Mouse (Mus musculus): ENCODE data around the gene Ptprj.

DNA sequence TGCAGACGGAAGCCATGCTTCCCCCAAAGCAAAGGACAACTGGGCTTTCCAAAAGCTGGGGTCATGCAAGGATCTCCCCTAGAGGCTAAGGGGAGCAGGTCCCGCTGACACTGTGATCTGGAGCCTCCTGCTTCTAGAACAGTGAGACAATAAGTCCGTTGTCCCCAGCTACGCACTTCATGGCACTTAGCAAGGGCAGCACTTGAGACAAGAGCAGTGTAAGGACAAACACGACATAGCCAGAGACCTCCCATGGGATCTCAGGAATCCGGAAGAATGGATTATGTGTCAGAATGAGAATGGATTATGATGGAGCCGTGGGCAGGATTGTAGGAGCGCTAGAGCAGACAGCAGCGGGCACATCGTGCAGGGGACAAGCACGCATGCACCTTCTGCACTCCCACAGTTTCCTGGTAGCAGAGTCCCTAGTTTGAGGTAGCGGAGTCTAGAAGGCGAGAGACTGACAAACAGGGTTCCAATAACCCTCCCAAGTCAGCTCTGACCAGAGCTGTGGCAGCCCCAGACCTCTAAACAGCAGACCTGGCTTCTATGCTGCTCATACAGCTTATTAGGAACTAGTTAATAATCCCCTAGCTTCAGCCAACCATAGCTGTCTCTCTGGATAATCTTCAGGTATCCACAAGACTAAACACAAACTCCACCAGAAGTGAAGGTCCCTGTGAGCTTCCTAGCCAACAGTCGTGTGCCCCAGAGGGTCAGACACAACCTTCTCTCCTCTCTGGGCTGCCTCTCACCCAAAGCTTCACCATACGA, 131.3 kb downstream of the Ptprj start:
- no peak for TF ChIP-seq CTCF (IDR thresholded peaks at IDR 0.05; ENCODE audit: control insufficient read depth, insufficient read depth, insufficient replicate concordance, low read depth, low read length)
- TF ChIP-seq POLR2A (IDR thresholded peaks at IDR 0.05; ENCODE audit: control insufficient read depth, low read depth, low read length): no peak
